Mouse (Mus musculus) midbrain, embryonic 10.5 days (tissue): ENCODE data around the gene Eps8l3. TPM values are rescaled to one million over a fixed set of nuclear protein-coding genes. Genes with fewer than 3 reads are reported as not detected.
"Not testable (repeated sequence)": the region's sequence is repeated elsewhere in the genome, so short reads cannot be mapped to it uniquely, and the experiment has no call there.

Experiments used
- DNase-seq: peaks from one replicate; pipeline ENCODE4 v3.0.0-alpha.2; 2017; ENCODE audit warnings: low spot score
- H3K27ac ChIP-seq: fragments of 300-500 bp; sonication (generic); replicated peaks from 2 replicates; pipeline ENCODE4 v1.5.1; 2016; ENCODE audit warnings: mild to moderate bottlenecking
- H3K27me3 ChIP-seq: fragments of 300-500 bp; sonication (generic); 2 replicates; pipeline ENCODE4 v1.6.1; 2016; ENCODE audit warnings: low read depth, mild to moderate bottlenecking; ENCODE audit not compliant: poor library complexity, severe bottlenecking
- H3K36me3 ChIP-seq: fragments of 300-500 bp; sonication (generic); 2 replicates; pipeline ENCODE4 v1.6.1; 2016; ENCODE audit warnings: mild to moderate bottlenecking, moderate library complexity
- H3K4me1 ChIP-seq: fragments of 300-500 bp; sonication (generic); 2 replicates; pipeline ENCODE4 v1.6.1; 2016
- H3K4me3 ChIP-seq: fragments of 300-500 bp; sonication (generic); 2 replicates; pipeline ENCODE4 v1.5.1; 2016; ENCODE audit warnings: mild to moderate bottlenecking, moderate library complexity
- H3K9me3 ChIP-seq: fragments of 300-500 bp; sonication (generic); replicated peaks from 2 replicates; pipeline ENCODE4 v1.6.1; 2016; ENCODE audit warnings: mild to moderate bottlenecking
- WGBS: fragments of 180-500 bp; shearing (Covaris S2); methylation state at CpG from one replicate; pipeline ENCODE4 v1.1.7; 2016; 5-methylcytosine and 5-hydroxymethylcytosine counted together
- polyA plus RNA-seq: library from polyadenylated mRNA; unstranded; fragments of >200 nt; fragmentation: Nextera tagmentation; extraction: Ambion mirVana; gene quantifications from 2 replicates; pipeline ENCODE4 v1.2.1, GENCODE M21; 2016

Eps8l3 gene
- polyA plus RNA-seq, 1 experiment from 2014 or later, result not detected

- H3K9me3 ChIP-seq, H3K36me3 ChIP-seq, H3K27ac ChIP-seq, H3K27me3 ChIP-seq, H3K4me3 ChIP-seq, DNase-seq: not testable (repeated sequence)
- 86% methylated on average over 5 of the region's 5 CpGs for WGBS
- peaks cover 11% of the 10 kb centered on the region; the same call in 1 of the 2 replicates for H3K4me1 ChIP-seq
Observed at GRCm38 (mm10) chr3:107861483-107861882, 15.5 kb upstream of the Eps8l3 start.

- no peaks in the 10 kb centered on the region for H3K36me3 ChIP-seq
- 71% methylated on average over 2 of the region's 2 CpGs for WGBS
- no peak overlapping the region for H3K27ac ChIP-seq
- H3K9me3 ChIP-seq, result no peaks in the 10 kb centered on the region
- H3K4me1 ChIP-seq, result peaks cover 11% of the 10 kb centered on the region; the same call in 1 of the 2 replicates
- 0 out of 2 replicates have a peak, but pooled peaks cover 4% of the 10 kb centered on the region for H3K27me3 ChIP-seq
- no peak for DNase-seq
- no peak overlapping the region for H3K4me3 ChIP-seq
Observed at GRCm38 (mm10) chr3:107862471-107862870, 14.6 kb upstream of the Eps8l3 start.

DNA sequence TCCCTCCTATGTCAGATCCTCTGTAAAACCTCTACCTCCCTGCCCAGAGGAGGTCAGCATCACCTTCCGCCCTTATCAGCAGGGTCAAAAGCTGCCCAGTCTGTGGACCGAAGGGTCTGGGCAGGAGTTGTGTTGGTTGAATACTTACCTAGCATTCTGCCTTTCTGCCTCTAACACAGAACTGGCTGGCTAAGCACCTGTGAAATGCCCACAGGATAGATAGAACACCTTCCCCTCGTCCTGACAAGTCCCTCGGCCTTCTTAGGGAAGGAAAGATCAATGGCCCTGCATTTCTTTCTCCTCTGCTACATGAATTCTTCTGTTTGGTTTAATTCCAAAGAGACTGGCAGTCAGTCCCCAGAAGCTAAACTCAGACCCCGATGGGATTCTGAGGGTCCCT, 13.6 kb upstream of the Eps8l3 start:
- WGBS, result 86% methylated on average over 5 of the region's 5 CpGs
- Histone ChIP-seq H3K9me3 (no peaks in the 10 kb centered on the region), H3K27ac (0 out of 2 replicates have a peak overlapping the region, but pooled peaks have one; percentile 17), H3K4me1 (peaks cover 7% of the 10 kb centered on the region), H3K36me3 (no peaks in the 10 kb centered on the region), H3K4me3 (no peak overlapping the region), H3K27me3 (0 out of 2 replicates have a peak, but pooled peaks cover 4% of the 10 kb centered on the region)
- no peak for DNase-seq

DNA sequence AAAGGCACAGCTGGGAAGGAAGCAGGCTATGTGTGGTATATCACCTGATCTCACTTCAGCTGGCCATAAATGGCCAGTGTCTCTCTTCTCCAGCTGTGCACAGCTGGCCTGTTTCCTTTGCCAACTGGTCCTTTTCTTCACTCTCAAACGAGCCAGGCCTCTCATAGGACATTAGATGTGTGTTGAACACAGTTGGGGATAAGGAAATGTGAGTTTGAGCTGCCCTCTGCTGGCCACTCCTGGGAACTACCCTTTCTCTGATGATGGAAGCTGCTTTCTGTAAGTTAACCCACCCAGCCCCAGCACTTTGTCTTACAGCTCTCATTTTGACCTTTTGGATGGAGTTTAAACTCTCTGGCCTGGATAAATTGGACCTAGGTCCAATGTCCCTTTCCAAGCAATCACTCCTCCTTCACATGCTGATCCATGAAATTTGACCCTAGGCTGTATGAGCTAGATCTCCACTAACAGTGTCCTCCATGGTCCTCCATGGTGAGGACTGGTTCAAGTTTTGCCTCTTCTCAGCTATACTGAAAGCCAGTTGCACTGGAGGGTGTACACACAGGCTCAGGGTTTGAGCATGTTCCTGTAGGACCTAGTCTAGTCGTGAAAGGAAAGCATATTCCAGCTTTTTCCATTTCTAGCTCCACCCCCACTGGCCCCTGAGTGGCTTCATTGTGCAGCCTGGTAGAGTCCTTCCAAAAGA, 13.0 kb upstream of the Eps8l3 start:
- Histone ChIP-seq H3K4me1 (peaks cover 12% of the 10 kb centered on the region), H3K36me3 (no peaks in the 10 kb centered on the region), H3K9me3 (no peaks in the 10 kb centered on the region), H3K4me3 (no peak overlapping the region), H3K27me3 (0 out of 2 replicates have a peak, but pooled peaks cover 4% of the 10 kb centered on the region), H3K27ac (0 out of 2 replicates have a peak overlapping the region, but pooled peaks have one; percentile 17)
- peak; percentile 87 for DNase-seq
- WGBS, result 11% methylated on average over 2 of the region's 2 CpGs

DNA sequence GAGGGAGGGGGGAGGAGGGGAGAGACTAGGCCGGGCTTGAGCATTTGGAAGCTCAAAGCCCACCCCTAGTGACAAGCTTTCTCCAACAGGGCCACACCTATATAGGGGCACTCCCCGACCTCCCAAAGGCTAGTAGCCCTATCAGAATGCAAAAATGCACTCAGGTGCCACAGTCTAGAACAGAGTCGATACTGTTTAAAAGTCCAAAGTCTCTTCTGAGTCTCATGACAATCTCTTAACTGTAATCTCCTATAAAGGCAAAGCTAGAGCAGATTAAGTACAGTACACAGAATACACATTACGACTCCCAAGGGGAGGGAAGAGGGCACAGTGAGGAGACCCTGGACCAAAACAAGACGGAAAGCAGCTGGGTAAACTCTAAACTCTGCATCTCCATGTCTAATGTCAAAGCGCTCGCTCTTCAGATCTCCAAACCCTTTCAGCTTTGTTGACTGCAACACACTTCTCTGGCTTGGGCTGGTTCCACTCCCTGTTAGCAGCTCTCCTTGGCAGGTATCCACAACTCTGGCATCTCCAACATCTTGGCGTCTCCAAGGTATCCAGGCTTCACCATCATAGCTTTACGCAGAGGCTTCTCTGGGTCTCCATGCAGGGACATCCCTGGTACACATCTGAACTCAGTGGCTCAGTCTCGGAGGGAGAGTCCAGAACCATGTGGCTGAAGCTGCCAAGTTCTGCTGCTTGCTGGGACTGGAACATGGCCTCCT, 11.5 kb upstream of the Eps8l3 start:
- no peak overlapping the region for H3K4me3 ChIP-seq
- WGBS, result 76% methylated on average over 10 of the region's 10 CpGs
- no peaks in the 10 kb centered on the region for H3K9me3 ChIP-seq
- H3K27ac ChIP-seq, result no peak overlapping the region
- peaks cover 23% of the 10 kb centered on the region for H3K4me1 ChIP-seq
- H3K36me3 ChIP-seq, result no peaks in the 10 kb centered on the region
- DNase-seq, result no peak
- H3K27me3 ChIP-seq, result 0 out of 2 replicates have a peak, but pooled peaks cover 4% of the 10 kb centered on the region

- Histone ChIP-seq H3K4me3 (no peak overlapping the region), H3K27ac (no peak overlapping the region), H3K27me3 (0 out of 2 replicates have a peak, but pooled peaks cover 4% of the 10 kb centered on the region), H3K9me3 (no peaks in the 10 kb centered on the region), H3K4me1 (peaks cover 23% of the 10 kb centered on the region), H3K36me3 (no peaks in the 10 kb centered on the region)
- 8% methylated on average over 8 of the region's 8 CpGs for WGBS
- DNase-seq, result peak; percentile 87
Observed at GRCm38 (mm10) chr3:107867086-107867485, 9.9 kb upstream of the Eps8l3 start.

DNA sequence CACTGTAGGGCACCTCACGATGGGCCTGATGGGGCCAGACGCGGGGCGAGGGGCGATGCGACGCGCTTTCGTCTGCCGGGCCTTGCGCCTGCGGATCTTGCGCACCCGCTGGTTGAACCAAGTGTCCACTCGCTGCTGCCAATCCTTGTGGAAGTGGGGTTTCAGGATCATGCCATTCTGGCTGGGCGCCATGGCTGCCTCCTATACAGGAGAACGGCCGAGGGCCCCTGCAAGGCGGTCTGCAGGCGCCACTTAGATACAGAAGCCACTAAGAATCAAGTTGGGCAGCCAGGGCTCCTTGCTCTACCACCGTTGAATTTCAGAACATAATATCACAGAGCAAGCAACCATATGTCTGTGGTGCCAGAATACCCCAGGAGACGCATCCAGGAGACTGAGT, 8.6 kb upstream of the Eps8l3 start:
- H3K36me3 ChIP-seq, result no peaks in the 10 kb centered on the region
- WGBS, result 88% methylated on average over 22 of the region's 22 CpGs
- H3K4me3 ChIP-seq, result no peak overlapping the region
- H3K27me3 ChIP-seq, result 0 out of 2 replicates have a peak, but pooled peaks cover 4% of the 10 kb centered on the region
- no peak for DNase-seq
- no peaks in the 10 kb centered on the region for H3K9me3 ChIP-seq
- H3K27ac ChIP-seq, result peak overlapping the region; percentile 75
- peaks cover 22% of the 10 kb centered on the region for H3K4me1 ChIP-seq

DNA sequence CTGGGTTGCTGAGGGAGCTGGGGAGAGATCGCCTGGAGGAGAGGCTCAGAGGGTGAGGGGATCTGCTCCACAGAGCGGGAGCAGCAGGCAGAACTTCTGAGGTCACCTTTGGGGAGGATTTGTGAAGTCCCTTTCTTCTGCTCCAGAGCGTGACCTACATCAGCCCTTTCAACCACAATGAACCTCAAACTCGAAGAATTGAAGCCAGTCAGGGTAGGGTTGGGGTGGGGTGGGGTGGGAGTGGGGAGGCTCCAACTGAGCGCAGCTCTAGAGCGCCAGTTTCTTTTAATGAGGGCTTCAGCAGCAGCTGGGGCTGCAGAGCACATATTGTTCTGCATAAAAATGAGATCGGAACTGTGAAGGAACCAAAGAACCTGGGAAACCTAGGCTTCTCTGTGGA, 7.9 kb upstream of the Eps8l3 start:
- DNase-seq, result peak; percentile 32
- H3K4me1 ChIP-seq, result peaks cover 24% of the 10 kb centered on the region

DNA sequence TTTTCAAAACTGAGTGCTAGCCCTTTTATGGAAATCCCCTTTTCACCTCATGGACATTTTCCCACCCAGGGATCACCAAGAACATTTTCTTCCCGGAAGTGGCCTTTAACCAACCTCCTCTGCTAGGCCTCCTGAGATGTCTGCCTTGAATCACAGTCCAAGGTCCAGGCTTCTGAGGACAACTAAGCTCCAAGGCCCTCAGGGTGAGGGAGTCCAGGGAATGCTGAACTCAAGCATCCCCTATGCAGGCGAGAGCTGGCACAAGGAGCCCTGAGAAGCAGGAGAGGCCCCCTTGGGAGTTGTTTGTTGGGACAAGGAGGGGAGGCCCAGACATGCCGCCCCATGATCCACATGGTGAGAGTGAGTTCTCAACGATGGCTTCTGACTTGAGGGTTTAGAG, 7.1 kb upstream of the Eps8l3 start:
- DNase-seq, result no peak
- Histone ChIP-seq H3K36me3 (no peaks in the 10 kb centered on the region), H3K4me3 (no peak overlapping the region), H3K27me3 (0 out of 2 replicates have a peak, but pooled peaks cover 3% of the 10 kb centered on the region), H3K27ac (peak overlapping the region; percentile 75), H3K4me1 (peaks cover 24% of the 10 kb centered on the region), H3K9me3 (no peaks in the 10 kb centered on the region)
- 73% methylated on average over 4 of the region's 4 CpGs for WGBS

More for the DNA sequence above, 7.9 kb upstream of the Eps8l3 start:
- WGBS, result 15% methylated on average over 7 of the region's 7 CpGs
- Histone ChIP-seq H3K4me3 (no peak overlapping the region), H3K27ac (peak overlapping the region; percentile 75), H3K9me3 (no peaks in the 10 kb centered on the region), H3K27me3 (0 out of 2 replicates have a peak, but pooled peaks cover 4% of the 10 kb centered on the region), H3K36me3 (no peaks in the 10 kb centered on the region)

DNA sequence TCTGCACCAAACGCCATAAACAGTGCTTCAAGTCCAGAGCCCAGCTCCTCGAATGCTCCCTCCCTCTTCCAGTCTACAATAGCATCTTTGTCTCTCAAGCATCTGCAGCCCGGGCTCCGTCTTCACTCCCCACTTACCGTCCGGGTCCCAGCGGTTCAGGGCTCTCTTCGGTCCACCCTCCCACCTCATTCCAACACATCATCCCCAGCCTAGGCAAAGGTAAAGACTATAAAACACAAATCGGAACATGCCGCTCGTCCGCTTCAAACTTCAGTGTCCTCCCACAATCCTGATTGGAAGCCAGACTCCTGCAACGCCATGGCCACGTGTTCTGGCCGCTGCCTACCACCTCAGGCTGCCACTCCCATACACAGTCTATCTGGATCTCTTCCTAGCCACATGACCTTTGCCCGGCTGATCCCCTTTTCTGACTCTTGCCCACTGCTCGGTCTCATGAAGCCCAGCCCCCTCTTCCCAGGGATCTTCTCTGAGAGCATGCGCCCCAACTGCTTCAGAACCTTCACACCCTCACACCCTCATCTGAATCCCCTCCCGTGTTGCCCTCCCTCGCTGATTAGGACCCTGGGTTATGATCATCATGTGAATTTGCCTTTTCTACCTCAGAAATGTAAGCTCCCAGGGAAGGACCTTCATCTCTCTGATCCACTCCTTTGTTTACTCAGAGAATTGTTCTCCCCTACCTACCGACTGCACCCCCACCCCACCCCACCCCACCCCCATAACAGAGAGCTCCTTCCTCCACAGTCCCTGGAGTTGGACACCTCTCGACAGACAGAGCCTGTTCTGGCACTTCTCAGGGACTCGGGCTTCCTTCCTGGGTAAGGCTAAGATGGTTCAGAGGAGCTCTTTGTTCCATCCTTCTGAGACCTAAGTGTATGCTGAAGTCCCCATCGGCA, 3.4 kb upstream of the Eps8l3 start:
- H3K4me1 ChIP-seq, result peaks cover 21% of the 10 kb centered on the region
- no peaks in the 10 kb centered on the region for H3K9me3 ChIP-seq
- no peak for DNase-seq
- H3K4me3 ChIP-seq, result no peak overlapping the region
- no peaks in the 10 kb centered on the region for H3K36me3 ChIP-seq
- H3K27ac ChIP-seq, result 0 out of 2 replicates have a peak overlapping the region, but pooled peaks have one; percentile 13
- WGBS, result 79% methylated on average over 24 of the region's 24 CpGs
- no peaks in the 10 kb centered on the region for H3K27me3 ChIP-seq

DNA sequence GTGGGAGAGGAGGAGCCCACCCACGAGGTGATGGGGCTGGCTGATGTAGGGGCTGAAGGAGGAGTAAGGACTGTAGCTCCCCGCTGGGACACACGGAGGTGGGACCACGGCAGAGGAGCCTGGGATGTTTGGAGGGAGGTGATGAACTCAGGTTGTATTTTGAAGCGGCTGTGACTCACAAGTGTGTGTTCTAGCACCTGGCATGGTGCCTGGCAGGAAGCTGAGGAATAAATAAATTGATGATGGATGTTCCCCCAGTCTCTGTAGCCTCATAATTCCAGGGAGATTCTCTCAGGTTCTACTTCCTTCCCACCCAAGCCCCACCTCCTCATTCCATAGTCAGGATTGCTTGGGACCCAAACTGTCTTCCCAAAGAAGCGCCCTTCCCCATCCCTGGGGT, 1.8 kb upstream of the Eps8l3 start:
- DNase-seq, result no peak
- no peak overlapping the region for H3K4me3 ChIP-seq
- no peaks in the 10 kb centered on the region for H3K9me3 ChIP-seq
- H3K4me1 ChIP-seq, result peaks cover 6% of the 10 kb centered on the region
- no peak overlapping the region for H3K27ac ChIP-seq
- 76% methylated on average over 6 of the region's 6 CpGs for WGBS
- no peaks in the 10 kb centered on the region for H3K36me3 ChIP-seq
- no peaks in the 10 kb centered on the region for H3K27me3 ChIP-seq
